Comparison of ENCODE assay signal across 30 mouse cellular contexts in genomic region chr19:5991467-5991866, GRCm38 (mm10). TPM values are rescaled to one million over a fixed set of nuclear protein-coding genes. Genes with fewer than 3 reads are reported as not detected.
DNase-seq lines count a peak whose midpoint lies in the region; ATAC-seq and TF ChIP-seq lines count a peak whose summit lies in the region.
"Had no signal": no experiment of that assay in that cellular context is flagged by ENCODE, and none has a peak within 500 bp of the region (broad histone marks: within the 10 kb centered on the region; RNA-seq: fewer than 3 reads in every experiment).

No protein-coding gene starts in this region.

- DNase-seq in NIH3T3 (ENCODE audit: low read depth), result peak; percentile 57
- DNase-seq in liver, postnatal 0 days, result no peak
- no peak for DNase-seq in thymus, postnatal 25 days
- DNase-seq in gastrocnemius, postnatal 10 days, result no peak
- DNase-seq in testis, postnatal 14 days (ENCODE audit: low spot score), result no peak
- DNase-seq: adrenal gland, adult 2 months; cerebellum, adult 8-10 months; cerebellum, postnatal 36 days; embryo, embryonic 11 days; gastrocnemius, postnatal 36 days; heart, adult 2 months; heart, postnatal 36 days; kidney, adult 9 months; kidney, postnatal 14 days; left cerebral cortex, postnatal 4 days had no signal

- H3K9me3 ChIP-seq in liver, embryonic 15.5 days (replicated peaks), result no peaks in the 10 kb centered on the region
- H3K9me3 ChIP-seq in liver, embryonic 12.5 days (replicated peaks), result no peaks in the 10 kb centered on the region
- no peaks in the 10 kb centered on the region for H3K9me3 ChIP-seq in liver, postnatal 0 days (ENCODE audit: low read length)
- H3K9me3 ChIP-seq: embryonic facial prominence, embryonic 15.5 days; heart, embryonic 15.5 days; midbrain, embryonic 12.5 days had no signal

- no peak overlapping the region for H3K9ac ChIP-seq in liver, embryonic 15.5 days
- H3K9ac ChIP-seq in liver, embryonic 12.5 days, result no peak overlapping the region
- no peak overlapping the region for H3K9ac ChIP-seq in liver, postnatal 0 days (replicated peaks)
- H3K9ac ChIP-seq: embryonic facial prominence, embryonic 15.5 days; heart, embryonic 15.5 days; liver, embryonic 14.5 days; midbrain, embryonic 12.5 days had no signal

- H3K27me3 ChIP-seq in liver, embryonic 15.5 days, result no peaks in the 10 kb centered on the region
- no peaks in the 10 kb centered on the region for H3K27me3 ChIP-seq in liver, embryonic 12.5 days (replicated peaks)
- no peaks in the 10 kb centered on the region for H3K27me3 ChIP-seq in liver, postnatal 0 days (ENCODE audit: insufficient read depth, low read length)
- H3K27me3 ChIP-seq: embryonic facial prominence, embryonic 15.5 days; heart, embryonic 15.5 days; midbrain, embryonic 12.5 days had no signal

- H3K4me1 ChIP-seq in liver, embryonic 15.5 days (replicated peaks), result peaks cover 37% of the 10 kb centered on the region
- peaks cover 25% of the 10 kb centered on the region for H3K4me1 ChIP-seq in liver, embryonic 12.5 days
- peaks cover 19% of the 10 kb centered on the region for H3K4me1 ChIP-seq in liver, postnatal 0 days (ENCODE audit: insufficient read depth)

- H3K4me2 ChIP-seq in liver, embryonic 15.5 days, result no peak overlapping the region
- no peak overlapping the region for H3K4me2 ChIP-seq in liver, embryonic 12.5 days
- no peak overlapping the region; the same call in 1 of the 2 replicates for H3K4me2 ChIP-seq in liver, postnatal 0 days (ENCODE audit: low read depth, low read length)
- H3K4me2 ChIP-seq: embryonic facial prominence, embryonic 15.5 days; heart, embryonic 15.5 days; midbrain, embryonic 12.5 days had no signal

- no peak for TF ChIP-seq EP300 in liver, postnatal 0 days (IDR thresholded peaks at IDR 0.05; ENCODE audit: low read depth)

- H3K27ac ChIP-seq in liver, embryonic 15.5 days (replicated peaks), result peak overlapping the region; percentile 33; the same call in 1 of the 2 replicates
- H3K27ac ChIP-seq in liver, embryonic 12.5 days, result no peak overlapping the region
- H3K27ac ChIP-seq in liver, postnatal 0 days (ENCODE audit: low read depth), result peak overlapping the region; percentile 51
- H3K27ac ChIP-seq: embryonic facial prominence, embryonic 15.5 days; heart, adult 2 months; heart, embryonic 15.5 days; hindbrain, postnatal 0 days; liver, embryonic 14.5 days; macrophage; midbrain, embryonic 12.5 days had no signal

- TF ChIP-seq CTCF in liver, postnatal 0 days (IDR thresholded peaks at IDR 0.05; ENCODE audit: low read depth), result no peak

- H3K4me3 ChIP-seq in liver, embryonic 15.5 days (replicated peaks), result no peak overlapping the region
- H3K4me3 ChIP-seq in liver, embryonic 12.5 days, result no peak overlapping the region
- no peak overlapping the region for H3K4me3 ChIP-seq in liver, postnatal 0 days (ENCODE audit: low read depth, low read length)
- H3K4me3 ChIP-seq: embryonic facial prominence, embryonic 15.5 days; heart, adult 2 months; heart, embryonic 15.5 days; midbrain, embryonic 12.5 days had no signal

- no peak for ATAC-seq in liver, embryonic 15.5 days (ENCODE audit: insufficient read depth)
- no peak for ATAC-seq in liver, embryonic 12.5 days
- no peak for ATAC-seq in liver, postnatal 0 days
- ATAC-seq: forebrain, embryonic 16.5 days; hindbrain, postnatal 0 days; intestine, embryonic 16.5 days; lung, postnatal 0 days had no signal

- peaks cover 81% of the 10 kb centered on the region for H3K36me3 ChIP-seq in liver, embryonic 15.5 days (replicated peaks)
- H3K36me3 ChIP-seq in liver, embryonic 12.5 days, result peaks cover 78% of the 10 kb centered on the region
- H3K36me3 ChIP-seq in liver, postnatal 0 days (replicated peaks; ENCODE audit: insufficient read depth, low read length), result peaks cover 47% of the 10 kb centered on the region
- H3K36me3 ChIP-seq: heart, embryonic 15.5 days; midbrain, embryonic 12.5 days had no signal

- WGBS in liver, embryonic 15.5 days (ENCODE audit: insufficient replicate concordance), result 77% methylated on average over 7 of the region's 7 CpGs
- WGBS in liver, embryonic 12.5 days (ENCODE audit: insufficient replicate concordance), result 71% methylated on average over 7 of the region's 7 CpGs
- WGBS in liver, postnatal 0 days (ENCODE audit: insufficient replicate concordance), result 88% methylated on average over 7 of the region's 7 CpGs

RNA-seq across cellular contexts. Expression of gene Slc22a20, which starts 5.5 kb away (rescaled TPM):
- polyA plus RNA-seq in liver, embryonic 15.5 days (2015; fragmentation: Nextera tagmentation; extraction: Ambion mirVana), result 0.05 TPM in 1 of 2 replicates, not detected in the other
- not detected in 2 replicates for polyA plus RNA-seq in liver, embryonic 12.5 days (2016; fragmentation: Nextera tagmentation; extraction: Ambion mirVana)
- polyA plus RNA-seq in liver, postnatal 0 days (2015; fragmentation: Nextera tagmentation; extraction: Ambion mirVana), result 0.09 TPM in 1 of 2 replicates, not detected in the other
- not detected for total RNA-seq in gastrocnemius, postnatal 10 days (2021)
- total RNA-seq: adrenal gland, adult 2 months; gastrocnemius, postnatal 36 days; heart, adult 2 months; heart, postnatal 36 days; hindbrain, postnatal 0 days; layer of hippocampus, adult 18-20 months; layer of hippocampus, postnatal 14 days; left cerebral cortex, adult 8-10 months; left cerebral cortex, postnatal 4 days had no signal
- polyA plus RNA-seq: adrenal gland, adult 2 months; embryonic facial prominence, embryonic 15.5 days; forebrain, embryonic 16.5 days; heart, adult 2 months; heart, embryonic 15.5 days; hindbrain, postnatal 0 days; intestine, embryonic 16.5 days; lung, postnatal 0 days; macrophage; midbrain, embryonic 12.5 days; stomach, embryonic 16.5 days had no signal

RNA-seq across cellular contexts. Expression of gene Capn1, which starts 24.2 kb away (rescaled TPM):
- polyA plus RNA-seq in liver, embryonic 15.5 days (2015; fragmentation: Nextera tagmentation; extraction: Ambion mirVana), result 25.1 and 26.1 TPM in 2 replicates
- 37.7 and 38.5 TPM in 2 replicates for polyA plus RNA-seq in liver, embryonic 12.5 days (2016; fragmentation: Nextera tagmentation; extraction: Ambion mirVana)
- polyA plus RNA-seq in liver, postnatal 0 days (2015; fragmentation: Nextera tagmentation; extraction: Ambion mirVana), result 6.8 and 7.2 TPM in 2 replicates
- total RNA-seq in gastrocnemius, postnatal 10 days (2021), result 10 to 100 TPM; 78.1 to 83.8 TPM

RNA-seq across cellular contexts. Expression of gene Pola2, which starts 27.5 kb away (rescaled TPM):
- 53.8 and 58.9 TPM in 2 replicates for polyA plus RNA-seq in liver, embryonic 15.5 days (2015; fragmentation: Nextera tagmentation; extraction: Ambion mirVana)
- polyA plus RNA-seq in liver, embryonic 12.5 days (2016; fragmentation: Nextera tagmentation; extraction: Ambion mirVana), result 79.7 and 83.2 TPM in 2 replicates
- polyA plus RNA-seq in liver, postnatal 0 days (2015; fragmentation: Nextera tagmentation; extraction: Ambion mirVana), result 19.2 and 21.5 TPM in 2 replicates
- total RNA-seq in gastrocnemius, postnatal 10 days (2021), result 10 to 100 TPM; 13.7 to 18.7 TPM

RNA-seq across cellular contexts. Expression of gene Syvn1, which starts 54.9 kb away (rescaled TPM):
- 13.3 and 17.3 TPM in 2 replicates for polyA plus RNA-seq in liver, embryonic 15.5 days (2015; fragmentation: Nextera tagmentation; extraction: Ambion mirVana)
- 17.4 and 19.4 TPM in 2 replicates for polyA plus RNA-seq in liver, embryonic 12.5 days (2016; fragmentation: Nextera tagmentation; extraction: Ambion mirVana)
- polyA plus RNA-seq in liver, postnatal 0 days (2015; fragmentation: Nextera tagmentation; extraction: Ambion mirVana), result 12.4 and 15.4 TPM in 2 replicates
- total RNA-seq in gastrocnemius, postnatal 10 days (2021), result 10 to 100 TPM; 18.4 to 22.1 TPM
